Mouse (Mus musculus) B cell, adult 67 days (primary cell): ENCODE data around the gene Gm20905. TPM values are rescaled to one million over a fixed set of nuclear protein-coding genes. Genes with fewer than 3 reads are reported as not detected.

Experiments used
- total RNA-seq, 2 experiments: library from RNA; stranded (reverse); gene quantifications; 4 replicates each; pipeline ENCODE4 v1.2.4; 2023

Gm20905 gene
- not detected for total RNA-seq

DNA sequence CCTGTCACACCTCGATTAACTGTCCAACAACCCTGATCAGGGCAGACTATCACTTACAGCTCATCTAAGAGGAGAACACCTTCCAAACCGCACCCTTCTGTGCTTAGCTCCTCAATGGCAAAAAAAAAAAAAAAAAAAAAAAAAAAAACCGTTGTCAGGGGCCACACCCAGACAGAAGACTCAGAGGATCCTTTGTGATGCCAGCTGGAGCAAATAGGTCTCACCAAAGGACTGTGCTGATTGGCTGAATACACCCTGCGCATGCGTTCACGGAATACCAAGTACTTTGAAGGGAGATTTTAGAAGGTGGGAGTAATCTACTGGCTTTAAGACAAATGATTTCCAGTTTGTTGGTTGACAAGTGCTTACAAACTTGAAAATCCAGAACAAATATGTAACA, at the start of gene Gm20905:
TSS of gene Gm20905 (minus strand) at position 101 of the 400 bp plus-strand sequence.

